Mouse (Mus musculus) heart, embryonic 16.5 days (tissue): ENCODE measurements around the gene Slc2a4. TPM values are rescaled to one million over a fixed set of nuclear protein-coding genes. Genes with fewer than 3 reads are reported as not detected.
"Not testable (repeated sequence)": the region's sequence is repeated elsewhere in the genome, so short reads cannot be mapped to it uniquely, and the experiment has no call there.

Source experiments
- ATAC-seq: fragments of 200-750 bp; cut with Nextera tagmentation; replicated peaks from 2 replicates; pipeline ENCODE4 v1.8.0; 2017; ENCODE audit warnings: moderate number of reproducible peaks; ENCODE audit not compliant: insufficient read depth, low FRiP score; ENCODE audit errors: extremely low read depth
- H3K27ac ChIP-seq: fragments of 300-500 bp; sonication (generic); 2 replicates; pipeline ENCODE4 v1.5.1; 2014; ENCODE audit warnings: mild to moderate bottlenecking, low read length, control low read depth, moderate library complexity
- H3K27me3 ChIP-seq: fragments of 300-500 bp; sonication (generic); 2 replicates; pipeline ENCODE4 v1.6.1; 2014; ENCODE audit warnings: low read length, mixed read lengths; ENCODE audit not compliant: control insufficient read depth, insufficient read depth
- H3K36me3 ChIP-seq: fragments of 300-500 bp; sonication (generic); 2 replicates; pipeline ENCODE4 v1.6.1; 2014; ENCODE audit not compliant: control insufficient read depth, insufficient read depth
- H3K4me1 ChIP-seq: fragments of 300-500 bp; sonication (generic); 2 replicates; pipeline ENCODE4 v1.6.1; 2014; ENCODE audit warnings: low read length, mixed read lengths; ENCODE audit not compliant: control insufficient read depth, insufficient read depth
- H3K4me2 ChIP-seq: fragments of 300-500 bp; sonication (generic); 2 replicates; pipeline ENCODE4 v1.6.1; 2014; ENCODE audit warnings: low read depth, mild to moderate bottlenecking, control low read depth, low read length
- H3K4me3 ChIP-seq: fragments of 300-500 bp; sonication (generic); 2 replicates; pipeline ENCODE4 v1.5.1; 2014; ENCODE audit warnings: mild to moderate bottlenecking, control low read depth, low read length
- H3K9ac ChIP-seq: fragments of 300-500 bp; sonication (generic); 2 replicates; pipeline ENCODE4 v1.6.1; 2014; ENCODE audit warnings: low read length, control low read depth
- H3K9me3 ChIP-seq: fragments of 300-500 bp; sonication (generic); replicated peaks from 2 replicates; pipeline ENCODE4 v1.6.1; 2016; ENCODE audit warnings: low read length; ENCODE audit not compliant: control insufficient read depth
- WGBS: fragments of 180-500 bp; shearing (Covaris S2); extraction: QIAGEN DNeasy Blood & Tissue Kit; methylation state at CpG from one replicate; pipeline ENCODE4 v1.1.7; 2014; 5-methylcytosine and 5-hydroxymethylcytosine counted together
- polyA plus RNA-seq: library from polyadenylated mRNA; unstranded; fragments of >200 nt; fragmentation: Nextera tagmentation; extraction: Ambion mirVana; gene quantifications from 2 replicates; pipeline ENCODE4 v1.2.1, GENCODE M21; 2015

The Slc2a4 gene
- polyA plus RNA-seq, 1 experiment from 2014 or later, result 58.4 TPM

GRCm38 (mm10) chr11:69921114-69922011 is 26.6 kb downstream of the Slc2a4 start, which contains the start of gene Eif5a:
Gene Eif5a (minus strand): TSS chr11:69921958.
- peak within 1 kb of the TSS; percentile 98 for H3K4me2 ChIP-seq
- under 1% methylated on average over 78 of the region's 78 CpGs for WGBS

DNA sequence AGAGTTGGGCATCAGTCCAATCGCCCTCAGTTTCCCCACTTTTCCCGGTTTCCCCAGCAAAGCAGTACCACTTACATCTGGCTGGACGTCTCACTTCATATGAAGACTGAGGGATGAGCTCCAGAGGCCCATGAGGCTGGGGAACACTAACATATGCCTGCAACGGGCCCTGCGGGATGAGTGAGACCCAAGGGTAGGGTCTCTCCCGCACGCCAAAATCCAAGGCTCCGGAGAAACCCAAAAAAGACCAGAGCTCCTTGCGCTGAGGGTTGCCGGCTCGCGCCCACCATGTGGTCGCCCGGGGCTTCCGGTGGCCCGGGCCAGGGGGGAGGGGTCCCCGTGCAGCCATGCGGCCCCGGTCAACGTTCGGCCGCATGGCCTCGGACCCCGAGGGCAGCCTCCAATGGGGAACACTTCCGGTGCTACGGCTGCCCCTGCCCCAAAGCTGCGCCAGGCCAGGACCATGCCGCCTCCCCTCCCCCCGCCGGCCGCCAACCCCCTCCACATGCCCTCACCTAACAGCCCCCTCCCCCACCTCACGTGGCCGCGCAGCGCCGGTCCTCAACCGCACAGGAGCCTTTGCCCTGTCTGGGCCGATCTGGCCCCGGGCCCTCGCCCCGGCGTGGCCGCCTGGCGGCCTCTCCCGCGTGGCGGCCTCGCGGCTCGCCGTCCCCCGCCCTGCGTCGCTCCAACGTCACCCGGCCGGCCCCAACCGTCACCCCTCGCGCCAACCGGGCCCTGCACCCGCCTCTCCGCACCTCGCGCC is 27.5 kb downstream of the Slc2a4 start:
- ATAC-seq, result 0 out of 2 replicates have a peak, but pooled peaks have one; percentile 7
- peak overlapping the region; percentile 97 for H3K27ac ChIP-seq
- H3K9me3 ChIP-seq, result no peaks in the 10 kb centered on the region
- H3K4me2 ChIP-seq, result peak overlapping the region; percentile 98
- under 1% methylated on average over 62 of the region's 65 CpGs for WGBS
- H3K9ac ChIP-seq, result peak overlapping the region; percentile 98
- no peaks in the 10 kb centered on the region for H3K27me3 ChIP-seq
- peaks cover 27% of the 10 kb centered on the region for H3K4me1 ChIP-seq
- H3K4me3 ChIP-seq, result peak overlapping the region; percentile 91
- peaks cover 31% of the 10 kb centered on the region for H3K36me3 ChIP-seq

More at GRCm38 (mm10) chr11:69921114-69922011, 26.6 kb downstream of the Slc2a4 start, which contains the start of gene Eif5a:
- Histone ChIP-seq H3K9ac (peak within 1 kb of the TSS; percentile 98), H3K9me3 (no peaks in the 10 kb centered on the region), H3K4me3 (peak within 1 kb of the TSS; percentile 91), H3K27ac (peak within 1 kb of the TSS; percentile 100), H3K4me1 (peaks cover 18% of the 10 kb centered on the region), H3K36me3 (peaks cover 22% of the 10 kb centered on the region), H3K27me3 (no peaks in the 10 kb centered on the region)
- ATAC-seq, result peak; percentile 96

- Histone ChIP-seq H3K4me2 (peak overlapping the region; percentile 98), H3K9ac (peak overlapping the region; percentile 98), H3K9me3 (no peaks in the 10 kb centered on the region), H3K4me1 (peaks cover 34% of the 10 kb centered on the region), H3K27ac (peak overlapping the region; percentile 97), H3K4me3 (peak overlapping the region; percentile 91), H3K27me3 (no peaks in the 10 kb centered on the region), H3K36me3 (peaks cover 32% of the 10 kb centered on the region)
- under 1% methylated on average over 17 of the region's 17 CpGs for whole genome bisulfite sequencing
- peak; percentile 11; the same call in 1 of the 2 replicates for ATAC-seq
These were observed 28.2 kb downstream of the Slc2a4 start for GRCm38 (mm10) chr11:69919661-69920265.

GRCm38 (mm10) chr11:69919053-69919452 is 28.9 kb downstream of the Slc2a4 start:
- no peak for ATAC-seq
- H3K27ac ChIP-seq, result peak overlapping the region; percentile 97
- H3K4me1 ChIP-seq, result peaks cover 39% of the 10 kb centered on the region
- 77% methylated on average over 9 of the region's 9 CpGs for WGBS
- peak overlapping the region; percentile 98 for H3K9ac ChIP-seq
- peaks cover 32% of the 10 kb centered on the region for H3K36me3 ChIP-seq
- H3K4me3 ChIP-seq, result peak overlapping the region; percentile 91
- H3K27me3 ChIP-seq, result no peaks in the 10 kb centered on the region
- no peaks in the 10 kb centered on the region for H3K9me3 ChIP-seq
- H3K4me2 ChIP-seq, result peak overlapping the region; percentile 98

GRCm38 (mm10) chr11:69918118-69918517 is 29.9 kb downstream of the Slc2a4 start:
- Histone ChIP-seq H3K36me3 (peaks cover 33% of the 10 kb centered on the region), H3K4me2 (no peak overlapping the region), H3K4me3 (no peak overlapping the region), H3K9me3 (no peaks in the 10 kb centered on the region), H3K27ac (no peak overlapping the region), H3K27me3 (no peaks in the 10 kb centered on the region), H3K9ac (no peak overlapping the region), H3K4me1 (peaks cover 43% of the 10 kb centered on the region)
- ATAC-seq, result no peak
- WGBS, result 76% methylated on average over 5 of the region's 5 CpGs

GRCm38 (mm10) chr11:69917379-69917948 is 30.5 kb downstream of the Slc2a4 start:
- 78% methylated on average over 8 of the region's 8 CpGs for WGBS
- Histone ChIP-seq H3K27ac (no peak overlapping the region), H3K36me3 (peaks cover 35% of the 10 kb centered on the region), H3K27me3 (no peaks in the 10 kb centered on the region), H3K4me2 (no peak overlapping the region), H3K4me1 (peaks cover 45% of the 10 kb centered on the region), H3K9me3 (no peaks in the 10 kb centered on the region), H3K9ac (no peak overlapping the region), H3K4me3 (no peak overlapping the region)
- no peak for ATAC-seq

GRCm38 (mm10) chr11:69916652-69917378 is 31.2 kb downstream of the Slc2a4 start:
- H3K4me1 ChIP-seq, result peaks cover 40% of the 10 kb centered on the region
- WGBS, result 60% methylated on average over 7 of the region's 7 CpGs
- not testable (repeated sequence) for ATAC-seq, H3K9me3 ChIP-seq, H3K9ac ChIP-seq, H3K4me3 ChIP-seq, H3K4me2 ChIP-seq, H3K27ac ChIP-seq, H3K27me3 ChIP-seq
- H3K36me3 ChIP-seq, result peaks cover 40% of the 10 kb centered on the region
